Mouse (Mus musculus) embryonic facial prominence, embryonic 14.5 days (tissue): Measurements from ENCODE around the gene Nsmce4a. TPM values are rescaled to one million over a fixed set of nuclear protein-coding genes. Genes with fewer than 3 reads are reported as not detected.
A peak's percentile ranks its signal among the peaks of the same experiment; 100 is the strongest.

Experiments
- ATAC-seq: fragments of 200-750 bp; cut with Nextera tagmentation; 2 replicates; pipeline ENCODE4 v1.8.0; 2017; ENCODE audit warnings: low read depth, moderate number of reproducible peaks, moderate TSS enrichment
- DNase-seq: peaks from one replicate; pipeline ENCODE4 v3.0.0-alpha.2; 2015; ENCODE audit warnings: low spot score
- H3K27ac ChIP-seq: fragments of 300-500 bp; sonication (generic); replicated peaks from 2 replicates; pipeline ENCODE4 v1.5.1; 2014; ENCODE audit warnings: low read depth, mild to moderate bottlenecking, low read length, moderate library complexity
- H3K27me3 ChIP-seq: fragments of 300-500 bp; sonication (generic); replicated peaks from 2 replicates; pipeline ENCODE4 v1.6.1; 2014; ENCODE audit warnings: low read length; ENCODE audit not compliant: control insufficient read depth, insufficient read depth
- H3K36me3 ChIP-seq: fragments of 300-500 bp; sonication (generic); 2 replicates; pipeline ENCODE4 v1.6.1; 2014; ENCODE audit warnings: low read length, mixed read lengths; ENCODE audit not compliant: control insufficient read depth, insufficient read depth
- H3K4me1 ChIP-seq: fragments of 300-500 bp; sonication (generic); 2 replicates; pipeline ENCODE4 v1.6.1; 2014; ENCODE audit warnings: antibody characterized with exemption, low read length; ENCODE audit not compliant: control insufficient read depth, insufficient read depth
- H3K4me2 ChIP-seq: fragments of 300-500 bp; sonication (generic); 2 replicates; pipeline ENCODE4 v1.6.1; 2014; ENCODE audit warnings: low read depth, mild to moderate bottlenecking, low read length, moderate library complexity, mixed read lengths
- H3K4me3 ChIP-seq: fragments of 300-500 bp; sonication (generic); 2 replicates; pipeline ENCODE4 v1.5.1; 2014; ENCODE audit warnings: low read depth, mild to moderate bottlenecking, low read length
- H3K9ac ChIP-seq: fragments of 300-500 bp; sonication (generic); 2 replicates; pipeline ENCODE4 v1.6.1; 2014; ENCODE audit warnings: low read depth, mild to moderate bottlenecking, low read length, moderate library complexity, mixed read lengths
- H3K9me3 ChIP-seq: fragments of 300-500 bp; sonication (generic); 2 replicates; pipeline ENCODE4 v1.6.1; 2016; ENCODE audit warnings: low read length; ENCODE audit not compliant: control insufficient read depth
- WGBS: fragments of 180-500 bp; shearing (Covaris S2); extraction: QIAGEN DNeasy Blood & Tissue Kit; methylation state at CpG from one replicate; pipeline ENCODE4 v1.1.7; 2014; 5-methylcytosine and 5-hydroxymethylcytosine counted together
- polyA plus RNA-seq: library from polyadenylated mRNA; unstranded; fragments of >200 nt; fragmentation: Nextera tagmentation; extraction: Ambion mirVana; gene quantifications from 2 replicates; pipeline ENCODE4 v1.2.1, GENCODE M21; 2014

The Nsmce4a gene
- polyA plus RNA-seq, 1 experiment from 2014 or later = 142 TPM

DNA sequence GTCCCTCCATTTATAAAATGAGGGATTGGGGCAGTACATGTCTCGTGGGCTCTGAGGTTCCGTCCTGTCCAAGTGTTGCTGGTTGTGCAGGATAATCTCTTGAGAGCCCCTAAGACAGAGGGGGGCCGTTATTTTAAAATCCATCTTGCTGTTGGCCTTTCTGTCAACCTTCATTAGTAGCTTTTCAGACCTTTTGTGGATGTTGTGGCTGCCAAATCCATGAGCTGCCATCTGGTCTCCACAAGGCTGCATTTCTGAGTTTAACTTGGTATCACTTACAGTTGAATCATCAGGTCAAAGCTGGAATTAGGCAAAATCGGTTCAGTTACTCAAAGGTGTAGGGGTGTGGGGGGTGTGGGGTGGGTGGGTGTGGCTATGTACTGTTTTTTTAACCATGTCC, 19.6 kb downstream of the Nsmce4a start:
- 48% methylated on average over 4 of the region's 4 CpGs for WGBS
- Histone ChIP-seq H3K27ac (no peak overlapping the region), H3K4me3 (no peak overlapping the region), H3K27me3 (no peaks in the 10 kb centered on the region), H3K9me3 (0 out of 2 replicates have a peak, but pooled peaks cover 4% of the 10 kb centered on the region), H3K9ac (no peak overlapping the region), H3K4me2 (no peak overlapping the region), H3K36me3 (no peaks in the 10 kb centered on the region), H3K4me1 (no peaks in the 10 kb centered on the region)
- ATAC-seq (no peak), DNase-seq (no peak)

- Histone ChIP-seq H3K4me1 (no peaks in the 10 kb centered on the region), H3K9ac (no peak overlapping the region), H3K4me2 (no peak overlapping the region), H3K9me3 (0 out of 2 replicates have a peak, but pooled peaks cover 4% of the 10 kb centered on the region), H3K27me3 (no peaks in the 10 kb centered on the region), H3K4me3 (no peak overlapping the region), H3K27ac (no peak overlapping the region), H3K36me3 (no peaks in the 10 kb centered on the region)
- 65% methylated on average over 5 of the region's 5 CpGs for WGBS
- 0 out of 2 replicates have a peak, but pooled peaks have one; percentile 26 for ATAC-seq
- DNase-seq = peak; percentile 48
Observed at GRCm38 (mm10) chr7:130552780-130553179, 20.1 kb downstream of the Nsmce4a start.

- Histone ChIP-seq H3K4me3 (peak overlapping the region; percentile 94), H3K27ac (peak overlapping the region; percentile 99; the same call in 1 of the 2 replicates), H3K4me1 (peaks cover 11% of the 10 kb centered on the region), H3K9ac (no peak overlapping the region), H3K36me3 (peaks cover 25% of the 10 kb centered on the region), H3K4me2 (peak overlapping the region; percentile 5; the same call in 1 of the 2 replicates), H3K9me3 (0 out of 2 replicates have a peak, but pooled peaks cover 4% of the 10 kb centered on the region), H3K27me3 (no peaks in the 10 kb centered on the region)
- ATAC-seq = no peak
- WGBS = 82% methylated on average over 12 of the region's 12 CpGs
- no peak for DNase-seq
Observed at GRCm38 (mm10) chr7:130547635-130548175, 25.2 kb downstream of the Nsmce4a start.

- Histone ChIP-seq H3K9me3 (0 out of 2 replicates have a peak, but pooled peaks cover 4% of the 10 kb centered on the region), H3K27me3 (no peaks in the 10 kb centered on the region), H3K9ac (peak overlapping the region; percentile 98), H3K4me2 (peak overlapping the region; percentile 87), H3K36me3 (peaks cover 32% of the 10 kb centered on the region), H3K4me1 (peaks cover 11% of the 10 kb centered on the region), H3K4me3 (peak overlapping the region; percentile 94), H3K27ac (peak overlapping the region; percentile 99)
- under 1% methylated on average over 43 of the region's 84 CpGs for whole genome bisulfite sequencing
- ATAC-seq = peak; percentile 95
- peak; percentile 96 for DNase-seq
Observed at GRCm38 (mm10) chr7:130546791-130547484, 26.0 kb downstream of the Nsmce4a start.

GRCm38 (mm10) chr7:130546421-130546790, 26.5 kb downstream of the Nsmce4a start:
- Histone ChIP-seq H3K9me3 (0 out of 2 replicates have a peak, but pooled peaks cover 4% of the 10 kb centered on the region), H3K4me2 (peak overlapping the region; percentile 87), H3K4me3 (peak overlapping the region; percentile 94), H3K27me3 (no peaks in the 10 kb centered on the region), H3K27ac (peak overlapping the region; percentile 99), H3K36me3 (peaks cover 38% of the 10 kb centered on the region), H3K9ac (peak overlapping the region; percentile 98), H3K4me1 (peaks cover 11% of the 10 kb centered on the region)
- DNase-seq (no peak), ATAC-seq (no peak)
- 3% methylated on average over 7 of the region's 7 CpGs for WGBS

DNA sequence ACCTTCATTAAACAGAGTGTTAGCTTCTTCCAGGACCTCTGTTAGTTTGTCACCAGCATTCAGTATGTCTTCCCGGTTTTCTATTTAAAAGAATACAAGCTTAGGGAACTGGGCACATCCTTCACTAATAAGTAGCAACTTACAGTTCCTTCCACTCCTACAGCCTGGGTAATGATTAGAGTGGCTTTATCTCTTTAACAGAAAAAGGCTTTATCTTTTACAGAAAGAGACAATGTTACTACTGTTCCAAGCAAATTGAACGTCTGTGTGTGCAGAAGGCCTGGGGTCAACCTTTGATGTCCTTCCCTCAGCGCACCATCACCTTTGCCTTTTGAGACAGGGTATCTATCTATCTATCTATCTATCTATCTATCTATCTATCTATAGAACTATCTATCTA, 27.0 kb downstream of the Nsmce4a start:
- H3K36me3 ChIP-seq = peaks cover 41% of the 10 kb centered on the region
- H3K9me3 ChIP-seq = 0 out of 2 replicates have a peak, but pooled peaks cover 4% of the 10 kb centered on the region
- H3K9ac ChIP-seq = peak overlapping the region; percentile 98
- ATAC-seq (no peak), DNase-seq (no peak)
- 49% methylated on average over 3 of the region's 3 CpGs for WGBS
- H3K4me1 ChIP-seq = peaks cover 11% of the 10 kb centered on the region
- H3K27ac ChIP-seq = peak overlapping the region; percentile 99; the same call in 1 of the 2 replicates
- no peaks in the 10 kb centered on the region for H3K27me3 ChIP-seq
- H3K4me2 ChIP-seq = peak overlapping the region; percentile 87
- peak overlapping the region; percentile 94 for H3K4me3 ChIP-seq

DNA sequence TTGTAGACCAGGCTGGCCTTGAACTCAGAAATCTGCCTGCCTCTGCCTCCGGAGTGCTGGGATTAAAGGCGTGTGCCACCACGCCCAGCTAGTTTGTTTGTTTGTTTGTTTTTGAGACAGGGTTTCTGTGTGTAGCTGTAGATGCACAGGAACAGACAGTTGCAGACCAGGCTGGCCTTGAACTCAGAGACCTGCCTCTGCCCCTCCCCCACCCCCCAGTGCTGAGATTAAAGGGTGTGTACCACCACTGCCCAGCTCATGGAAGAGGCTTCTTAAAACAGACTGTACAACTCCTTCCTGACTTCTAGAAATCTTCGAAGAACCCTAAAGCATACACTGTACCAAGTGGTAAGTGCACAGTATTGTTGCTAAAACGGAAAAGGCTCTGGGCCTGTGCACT, 27.5 kb downstream of the Nsmce4a start:
- Histone ChIP-seq H3K27me3 (no peaks in the 10 kb centered on the region), H3K9me3 (0 out of 2 replicates have a peak, but pooled peaks cover 4% of the 10 kb centered on the region), H3K27ac (no peak overlapping the region), H3K4me1 (peaks cover 11% of the 10 kb centered on the region), H3K9ac (peak overlapping the region; percentile 98; the same call in 1 of the 2 replicates), H3K4me3 (peak overlapping the region; percentile 94; the same call in 1 of the 2 replicates), H3K4me2 (peak overlapping the region; percentile 87), H3K36me3 (peaks cover 42% of the 10 kb centered on the region)
- ATAC-seq = no peak
- 89% methylated on average over 5 of the region's 5 CpGs for WGBS
- DNase-seq = no peak

DNA sequence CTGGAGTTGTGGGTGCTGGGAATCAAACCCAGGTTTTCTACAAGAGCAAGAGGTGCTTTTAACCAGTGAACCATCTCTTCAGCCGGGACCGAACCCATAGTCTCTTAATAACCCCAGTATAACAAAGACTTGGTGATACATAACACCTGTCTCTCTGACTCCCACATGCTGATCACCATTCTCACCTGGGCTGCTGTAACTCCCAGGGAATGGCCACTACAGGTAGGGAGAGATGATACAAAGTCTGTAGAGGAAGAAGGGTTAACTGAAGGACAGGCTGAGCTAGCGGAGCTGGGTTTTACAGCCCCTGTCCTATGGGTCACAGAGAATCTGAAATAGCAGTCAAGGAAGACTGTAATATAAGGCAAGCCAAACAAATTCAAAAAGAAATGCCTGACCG, 29.7 kb downstream of the Nsmce4a start:
- peaks cover 11% of the 10 kb centered on the region for H3K4me1 ChIP-seq
- no peak overlapping the region for H3K4me3 ChIP-seq
- DNase-seq = no peak
- H3K36me3 ChIP-seq = peaks cover 65% of the 10 kb centered on the region
- no peak for ATAC-seq
- H3K9ac ChIP-seq = no peak overlapping the region
- H3K27me3 ChIP-seq = no peaks in the 10 kb centered on the region
- H3K9me3 ChIP-seq = no peaks in the 10 kb centered on the region
- H3K27ac ChIP-seq = no peak overlapping the region
- 96% methylated on average over 4 of the region's 4 CpGs for WGBS
- H3K4me2 ChIP-seq = no peak overlapping the region
